Mouse (Mus musculus) liver, embryonic 16.5 days (tissue): ENCODE data around the gene Pcnt. TPM values are rescaled to one million over a fixed set of nuclear protein-coding genes. Genes with fewer than 3 reads are reported as not detected.

Experiments
- ATAC-seq: fragments of 200-750 bp; cut with Nextera tagmentation; 2 replicates; pipeline ENCODE4 v1.8.0; 2017; ENCODE audit warnings: low read depth, mild to moderate bottlenecking, moderate number of reproducible peaks, moderate library complexity
- H3K27ac ChIP-seq: fragments of 300-500 bp; sonication (generic); 2 replicates; pipeline ENCODE4 v1.5.1; 2014; ENCODE audit warnings: mild to moderate bottlenecking, low read length
- H3K27me3 ChIP-seq: fragments of 300-500 bp; sonication (generic); 2 replicates; pipeline ENCODE4 v1.6.1; 2014; ENCODE audit warnings: low read depth, low read length, mixed read lengths; ENCODE audit not compliant: control insufficient read depth, insufficient read depth
- H3K36me3 ChIP-seq: fragments of 300-500 bp; sonication (generic); 2 replicates; pipeline ENCODE4 v1.6.1; 2014; ENCODE audit warnings: mild to moderate bottlenecking; ENCODE audit not compliant: control insufficient read depth, insufficient read depth
- H3K4me1 ChIP-seq: fragments of 300-500 bp; sonication (generic); 2 replicates; pipeline ENCODE4 v1.6.1; 2014; ENCODE audit warnings: low read depth, low read length, mixed read lengths; ENCODE audit not compliant: control insufficient read depth
- H3K4me2 ChIP-seq: fragments of 300-500 bp; sonication (generic); 2 replicates; pipeline ENCODE4 v1.6.1; 2014; ENCODE audit warnings: low read depth, low read length, mixed read lengths
- H3K4me3 ChIP-seq: fragments of 300-500 bp; sonication (generic); 2 replicates; pipeline ENCODE4 v1.5.1; 2014; ENCODE audit warnings: low read depth, mild to moderate bottlenecking, low read length
- H3K9ac ChIP-seq: fragments of 300-500 bp; sonication (generic); 2 replicates; pipeline ENCODE4 v1.6.1; 2014; ENCODE audit warnings: low read depth, low read length
- H3K9me3 ChIP-seq: fragments of 300-500 bp; sonication (generic); replicated peaks from 2 replicates; pipeline ENCODE4 v1.6.1; 2016; ENCODE audit warnings: low read length; ENCODE audit not compliant: control insufficient read depth
- WGBS: fragments of 180-500 bp; shearing (Covaris S2); extraction: QIAGEN DNeasy Blood & Tissue Kit; methylation state at CpG from one replicate; pipeline ENCODE4 v1.1.7; 2014; ENCODE audit not compliant: insufficient replicate concordance; 5-methylcytosine and 5-hydroxymethylcytosine counted together
- polyA plus RNA-seq: library from polyadenylated mRNA; unstranded; fragments of >200 nt; fragmentation: Nextera tagmentation; extraction: Ambion mirVana; gene quantifications from 2 replicates; pipeline ENCODE4 v1.2.1, GENCODE M21; 2015

The Pcnt gene
- polyA plus RNA-seq, 1 experiment from 2014 or later: 7.9 TPM

DNA sequence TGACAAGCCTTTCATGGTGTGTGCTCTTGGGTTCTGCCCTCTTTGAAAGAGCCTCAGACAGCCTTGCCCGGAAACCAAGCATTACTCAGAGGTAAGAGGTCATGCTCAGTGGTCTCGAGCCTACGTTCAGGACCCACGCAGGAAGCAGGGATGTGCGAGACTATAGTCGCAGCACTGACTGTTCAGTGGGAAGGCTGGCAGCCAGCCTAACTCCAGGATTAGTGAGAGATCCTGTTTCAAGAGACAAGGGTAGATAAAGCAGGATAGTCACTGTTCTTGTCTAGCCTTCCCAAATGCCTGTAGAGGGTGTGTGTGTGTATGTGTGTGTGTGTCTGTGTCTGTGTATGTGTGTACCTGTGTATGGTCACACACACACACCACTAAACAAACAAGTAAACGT, 126.4 kb downstream of the Pcnt start:
- 74% methylated on average over 7 of the region's 7 CpGs for WGBS
- H3K36me3 ChIP-seq: no peaks in the 10 kb centered on the region; the same call in 1 of the 2 replicates
- no peaks in the 10 kb centered on the region for H3K9me3 ChIP-seq

DNA sequence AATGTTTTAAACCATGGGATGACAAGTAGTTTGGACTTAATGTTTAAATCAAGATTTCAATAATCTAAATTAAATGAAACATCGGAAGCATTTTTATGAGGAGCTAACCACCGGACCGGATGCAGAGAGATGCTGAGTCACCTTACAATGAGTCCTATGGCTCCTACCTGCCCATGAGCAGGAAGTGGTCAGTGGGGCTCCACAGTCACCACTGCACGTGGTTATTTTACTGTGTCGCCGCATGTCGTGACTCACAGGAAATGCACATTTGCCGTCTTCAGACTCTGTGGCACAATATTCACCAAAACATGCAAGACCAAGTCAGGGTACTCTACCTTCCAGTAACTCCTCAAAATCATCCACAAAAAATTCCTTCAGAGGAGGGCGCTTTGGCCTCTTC, 135.8 kb downstream of the Pcnt start:
- H3K27ac ChIP-seq: no peak overlapping the region
- no peak; the same call in 1 of the 2 replicates for ATAC-seq
- WGBS: 28% methylated on average over 9 of the region's 9 CpGs
- H3K4me1 ChIP-seq: no peaks in the 10 kb centered on the region
- no peak overlapping the region for H3K4me2 ChIP-seq
- H3K9me3 ChIP-seq: no peaks in the 10 kb centered on the region
- H3K9ac ChIP-seq: no peak overlapping the region
- no peaks in the 10 kb centered on the region for H3K36me3 ChIP-seq
- no peak overlapping the region for H3K4me3 ChIP-seq
- H3K27me3 ChIP-seq: no peaks in the 10 kb centered on the region

More for the DNA sequence above, 126.4 kb downstream of the Pcnt start:
- Histone ChIP-seq H3K27me3 (no peaks in the 10 kb centered on the region), H3K27ac (no peak overlapping the region), H3K9ac (no peak overlapping the region), H3K4me3 (no peak overlapping the region), H3K4me1 (no peaks in the 10 kb centered on the region), H3K4me2 (no peak overlapping the region)
- ATAC-seq: no peak

Other genes starting within 250 kb of the Pcnt start
- 4.9 and 5.6 TPM in 2 replicates for gene Prmt2, start 204.9 kb downstream of the Pcnt start, polyA plus RNA-seq
- gene S100b, start 188.9 kb downstream of the Pcnt start, polyA plus RNA-seq: 0.09 and 0.12 TPM in 2 replicates
- gene Dip2a, start 97.5 kb downstream of the Pcnt start, polyA plus RNA-seq: 1.1 and 1.6 TPM in 2 replicates
- not detected in 2 replicates for gene AC141477.1, start 2.3 kb downstream of the Pcnt start, polyA plus RNA-seq
- gene 2610028H24Rik, start 6.3 kb upstream of the Pcnt start, polyA plus RNA-seq: not detected in 2 replicates
- 19.3 and 21.4 TPM in 2 replicates for gene Mcm3ap, start 26.1 kb upstream of the Pcnt start, polyA plus RNA-seq
- 2.3 and 2.4 TPM in 2 replicates for gene Ybey, start 26.3 kb upstream of the Pcnt start, polyA plus RNA-seq
- 78.2 and 84.6 TPM in 2 replicates for gene Lss, start 88.8 kb upstream of the Pcnt start, polyA plus RNA-seq
- gene Spatc1l, start 119.5 kb upstream of the Pcnt start, polyA plus RNA-seq: not detected in 2 replicates
- 52.9 and 63.8 TPM in 2 replicates for gene Ftcd, start 132.9 kb upstream of the Pcnt start, polyA plus RNA-seq
- gene Col6a2, start 180.8 kb upstream of the Pcnt start, polyA plus RNA-seq: 7.0 and 10.9 TPM in 2 replicates